Mouse (Mus musculus) lung, postnatal 0 days (tissue): ENCODE measurements around the gene Myo18b.

Source experiments
- CTCF ChIP-seq: IDR thresholded peaks from 2 replicates; pipeline ENCODE4 v1.5.1; 2016; ENCODE audit warnings: antibody characterized with exemption, mild to moderate bottlenecking
- EP300 ChIP-seq: IDR thresholded peaks from 2 replicates; pipeline ENCODE4 v1.6.1; 2016; ENCODE audit warnings: antibody characterized with exemption, mild to moderate bottlenecking, control low read depth

GRCm38 (mm10) chr5:112824376-112824775 lies 71.8 kb downstream of the Myo18b start:
- no peak for TF ChIP-seq EP300
- no peak for TF ChIP-seq CTCF
